ENCODE assay signal across 8 mouse cellular contexts in genomic region chr13:78181071-78181929, GRCm38 (mm10). TPM values are rescaled to one million over a fixed set of nuclear protein-coding genes. Genes with fewer than 3 reads are reported as not detected.
DNase-seq lines count a peak whose midpoint lies in the region; ATAC-seq and TF ChIP-seq lines count a peak whose summit lies in the region.

No protein-coding gene starts in this region.

- ATAC-seq in kidney, embryonic 16.5 days (ENCODE audit: low FRiP score, low TSS enrichment), result peak; percentile 14; the same call in 1 of the 2 replicates
- ATAC-seq in forebrain, embryonic 13.5 days, result peak; percentile 42
- no peak for ATAC-seq in liver, postnatal 0 days

- peak overlapping the region; percentile 60 for H3K4me2 ChIP-seq in kidney, embryonic 16.5 days (replicated peaks; ENCODE audit: low read depth, low read length)
- H3K4me2 ChIP-seq in forebrain, embryonic 13.5 days, result peak overlapping the region; percentile 65
- peak overlapping the region; percentile 57 for H3K4me2 ChIP-seq in liver, postnatal 0 days (ENCODE audit: low read depth, low read length)

- no peak for DNase-seq in kidney, adult 11 months
- DNase-seq in cerebellum, adult 8-10 months, result peak; percentile 58
- no peak for DNase-seq in liver, postnatal 0 days
- DNase-seq in B cell, adult 2 months, result no peak
- no peak for DNase-seq in adrenal gland, postnatal 14 days
- DNase-seq in frontal cortex, postnatal 14 days (ENCODE audit: low spot score in 2 of 2), result no peak

- no peak for TF ChIP-seq CTCF in liver, postnatal 0 days (IDR thresholded peaks at IDR 0.05; ENCODE audit: low read depth)

- no peak overlapping the region for H3K27ac ChIP-seq in kidney, embryonic 16.5 days (ENCODE audit: low read length)
- H3K27ac ChIP-seq in forebrain, embryonic 13.5 days, result peak overlapping the region; percentile 97
- H3K27ac ChIP-seq in liver, postnatal 0 days (ENCODE audit: low read depth), result no peak overlapping the region

- WGBS in kidney, embryonic 16.5 days, result under 1% methylated on average over 43 of the region's 44 CpGs
- WGBS in forebrain, embryonic 13.5 days, result under 1% methylated on average over 42 of the region's 44 CpGs
- 1% methylated on average over 44 of the region's 44 CpGs for WGBS in liver, postnatal 0 days (ENCODE audit: insufficient replicate concordance)

- H3K36me3 ChIP-seq in kidney, embryonic 16.5 days (ENCODE audit: insufficient read depth, low read length), result no peaks in the 10 kb centered on the region
- H3K36me3 ChIP-seq in forebrain, embryonic 13.5 days (ENCODE audit: poor library complexity, severe bottlenecking), result peaks cover under 1% of the 10 kb centered on the region; the same call in 1 of the 2 replicates
- no peaks in the 10 kb centered on the region for H3K36me3 ChIP-seq in liver, postnatal 0 days (replicated peaks; ENCODE audit: insufficient read depth, low read length)

- H3K27me3 ChIP-seq in kidney, embryonic 16.5 days (ENCODE audit: insufficient read depth, low read length), result peaks cover 78% of the 10 kb centered on the region
- H3K27me3 ChIP-seq in forebrain, embryonic 13.5 days, result peaks cover 66% of the 10 kb centered on the region
- H3K27me3 ChIP-seq in liver, postnatal 0 days (ENCODE audit: insufficient read depth, low read length), result peaks cover 88% of the 10 kb centered on the region

- H3K4me3 ChIP-seq in kidney, embryonic 16.5 days (ENCODE audit: low read length), result peak overlapping the region; percentile 44
- peak overlapping the region; percentile 39 for H3K4me3 ChIP-seq in forebrain, embryonic 13.5 days
- peak overlapping the region; percentile 25; the same call in 1 of the 2 replicates for H3K4me3 ChIP-seq in liver, postnatal 0 days (ENCODE audit: low read depth, low read length)

- no peak for TF ChIP-seq EP300 in liver, postnatal 0 days (IDR thresholded peaks at IDR 0.05; ENCODE audit: low read depth)

- peak overlapping the region; percentile 22 for H3K9ac ChIP-seq in kidney, embryonic 16.5 days (replicated peaks; ENCODE audit: low read length)
- H3K9ac ChIP-seq in forebrain, embryonic 13.5 days, result peak overlapping the region; percentile 77
- no peak overlapping the region for H3K9ac ChIP-seq in liver, postnatal 0 days (replicated peaks)

- H3K4me1 ChIP-seq in kidney, embryonic 16.5 days (ENCODE audit: insufficient read depth, low read length), result peaks cover 27% of the 10 kb centered on the region
- peaks cover 54% of the 10 kb centered on the region for H3K4me1 ChIP-seq in forebrain, embryonic 13.5 days
- peaks cover 5% of the 10 kb centered on the region; the same call in 1 of the 2 replicates for H3K4me1 ChIP-seq in liver, postnatal 0 days (ENCODE audit: insufficient read depth)

- no peaks in the 10 kb centered on the region for H3K9me3 ChIP-seq in kidney, embryonic 16.5 days (ENCODE audit: low read length)
- H3K9me3 ChIP-seq in forebrain, embryonic 13.5 days (replicated peaks), result no peaks in the 10 kb centered on the region
- H3K9me3 ChIP-seq in liver, postnatal 0 days (ENCODE audit: low read length), result no peaks in the 10 kb centered on the region

RNA-seq across cellular contexts. Expression of gene Nr2f1, which starts 18.3 kb away (rescaled TPM):
- 12.3 and 15.5 TPM in 2 replicates for polyA plus RNA-seq in kidney, embryonic 16.5 days (2015; fragmentation: Nextera tagmentation; extraction: Ambion mirVana)
- polyA plus RNA-seq in forebrain, embryonic 13.5 days (2015; fragmentation: Nextera tagmentation; extraction: Ambion mirVana), result 94.7 and 112 TPM in 2 replicates
- 0.36 and 0.52 TPM in 2 replicates for polyA plus RNA-seq in liver, postnatal 0 days (2015; fragmentation: Nextera tagmentation; extraction: Ambion mirVana)
- 19.6 and 22.0 TPM in 2 replicates for total RNA-seq in adrenal gland, postnatal 14 days (2021)
